Comparison of ENCODE assay signal across 8 mouse cellular contexts in genomic region chr12:79895975-79896374, GRCm38 (mm10).
DNase-seq lines count a peak whose midpoint lies in the region.

No protein-coding gene starts in this region.

- DNase-seq in 3134 (ENCODE audit: extremely low read depth, insufficient read length, low spot score): peak; percentile 20
- peak; percentile 75 for DNase-seq in adrenal gland, adult 8-10 months
- peak; percentile 74 for DNase-seq in heart, adult 8-10 months (ENCODE audit: low spot score)
- DNase-seq in kidney, postnatal 25 days: peak; percentile 58 to 84
- DNase-seq in skeletal muscle tissue, adult 2 months (ENCODE audit: low read depth, low spot score): peak; percentile 70
- no peak for DNase-seq in thymus, adult 18-20 months
- no peak for DNase-seq in T-cell, adult 2 months (ENCODE audit: low spot score)
- no peak for DNase-seq in yolk sac, embryonic 10.5 days (ENCODE audit: low spot score)

Comparison
In these comparisons a context has a peak if more than half of its experiments do, and no peak if none do; other contexts are left out.
1. DNase-seq: peak in 3134 (single experiment), adrenal gland, adult 8-10 months (single experiment), heart, adult 8-10 months (single experiment), kidney, postnatal 25 days (2 of 2) and skeletal muscle tissue, adult 2 months (single experiment); none in thymus, adult 18-20 months (0 of 2), T-cell, adult 2 months (single experiment) and yolk sac, embryonic 10.5 days (single experiment).